Mouse (Mus musculus) erythroblast, embryonic 14.5 days (primary cell): ENCODE results near the gene Psmc3. TPM values are rescaled to one million over a fixed set of nuclear protein-coding genes. Genes with fewer than 3 reads are reported as not detected.

Experiments used
- H3K27me3 ChIP-seq: 2 replicates; pipeline ENCODE4 v1.6.1; 2012; ENCODE audit warnings: inconsistent platforms; ENCODE audit not compliant: control insufficient read depth
- H3K36me3 ChIP-seq: 2 replicates; pipeline ENCODE4 v1.6.1; 2012; ENCODE audit warnings: mild to moderate bottlenecking, inconsistent platforms; ENCODE audit not compliant: control insufficient read depth
- H3K4me1 ChIP-seq: 2 replicates; pipeline ENCODE4 v1.6.1; 2012; ENCODE audit warnings: inconsistent platforms; ENCODE audit not compliant: control insufficient read depth
- H3K4me3 ChIP-seq: replicated peaks from 2 replicates; pipeline ENCODE3; 2012; ENCODE audit warnings: moderate library complexity, mild to moderate bottlenecking, inconsistent platforms
- H3K9me3 ChIP-seq: 2 replicates; pipeline ENCODE4 v1.6.1; 2012; ENCODE audit warnings: low read length, inconsistent platforms, mixed read lengths; ENCODE audit not compliant: control insufficient read depth
- GATA1 ChIP-seq: IDR thresholded peaks from 2 replicates; pipeline ENCODE4 v1.6.1; 2012; ENCODE audit warnings: low read length, inconsistent platforms, mixed read lengths
- TAL1 ChIP-seq: IDR thresholded peaks from 3 replicates; pipeline ENCODE4 v1.6.1; 2012; ENCODE audit warnings: low read length, inconsistent platforms, mixed read lengths
- polyA plus RNA-seq: library from polyadenylated mRNA; stranded (reverse); fragments of >175 nt; gene quantifications from 2 replicates; pipeline ENCODE4 v1.2.3, GENCODE M21; 2012

Gene Psmc3
- polyA plus RNA-seq, 1 experiment = 22.2 TPM

DNA sequence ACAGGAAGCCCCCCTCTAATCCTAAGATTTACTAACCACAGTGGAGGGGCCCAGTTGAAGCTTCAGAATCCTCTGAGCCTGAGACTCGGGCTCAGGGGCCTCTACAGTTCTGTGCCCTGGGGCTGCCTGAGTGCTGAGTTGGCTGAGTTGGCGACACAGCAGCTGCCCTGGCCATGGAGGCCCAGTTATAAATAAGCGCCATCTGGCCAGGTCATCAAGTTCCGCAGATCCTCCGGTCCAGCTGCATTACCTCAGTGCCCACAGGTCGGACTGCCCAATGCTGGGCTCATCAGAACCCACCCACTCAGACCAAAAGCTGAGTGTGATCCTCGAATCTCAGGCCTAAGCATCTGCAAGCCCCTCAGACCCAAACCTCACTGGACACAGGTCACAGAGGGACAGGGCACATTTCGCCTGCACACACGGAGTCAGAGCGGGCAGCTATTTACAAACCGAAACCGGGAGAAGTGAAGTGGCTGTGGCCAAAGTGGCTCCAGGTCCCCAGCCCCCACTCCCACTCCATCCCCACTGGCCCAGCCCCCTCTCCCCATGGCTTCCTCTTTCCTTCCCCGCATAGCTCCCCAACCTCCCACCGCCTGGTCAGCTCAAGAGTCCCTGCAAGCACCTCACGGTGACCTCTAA, 30.5 kb downstream of the Psmc3 start:
- H3K9me3 ChIP-seq = no peaks in the 10 kb centered on the region
- peaks cover 18% of the 10 kb centered on the region for H3K4me1 ChIP-seq
- no peak for TF ChIP-seq TAL1
- H3K4me3 ChIP-seq = no peak overlapping the region
- no peaks in the 10 kb centered on the region for H3K36me3 ChIP-seq
- H3K27me3 ChIP-seq = peaks cover under 1% of the 10 kb centered on the region; the same call in 1 of the 2 replicates

DNA sequence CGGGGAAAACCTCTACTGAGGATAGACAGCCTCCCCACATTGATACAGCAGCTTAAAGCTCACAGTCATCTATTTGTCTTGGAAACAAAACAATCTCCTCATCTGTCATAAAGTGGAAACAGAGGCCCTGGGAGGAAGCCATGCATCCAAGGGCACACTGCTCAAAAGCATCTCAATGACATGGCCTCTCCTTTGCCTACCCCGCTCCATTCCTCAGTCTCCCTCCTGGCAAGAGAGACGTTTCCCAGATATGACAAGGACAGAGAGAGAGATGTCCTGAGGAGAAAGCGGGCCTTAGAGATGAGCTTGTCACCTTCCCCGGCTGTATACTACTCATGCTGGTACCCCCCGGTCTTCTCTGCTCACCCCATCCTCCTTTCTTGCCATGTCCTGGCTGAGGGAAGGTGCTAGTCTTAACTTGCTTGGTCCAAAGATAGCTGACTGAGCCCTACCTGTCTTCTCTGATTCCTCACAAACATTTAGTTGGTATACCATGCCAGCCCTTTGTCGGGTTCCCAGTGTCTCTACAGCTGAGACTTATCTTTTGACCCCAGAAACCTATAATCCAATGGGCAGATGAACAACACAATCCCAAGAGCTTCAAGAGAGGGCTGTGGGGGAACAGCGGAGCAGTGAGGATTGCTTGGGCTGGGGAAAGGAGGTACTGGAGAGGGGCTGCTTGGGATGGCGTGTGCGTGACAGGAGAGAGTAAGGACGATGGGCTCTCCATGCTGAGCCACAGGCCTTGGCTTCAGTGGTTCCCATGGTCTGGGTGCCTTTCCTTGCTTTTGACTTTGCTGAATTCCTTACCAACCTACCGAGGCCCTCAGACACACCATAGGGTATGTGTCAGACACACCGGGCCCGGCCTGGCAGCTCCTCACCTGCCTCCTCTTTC, 31.9 kb downstream of the Psmc3 start:
- no peaks in the 10 kb centered on the region for H3K9me3 ChIP-seq
- TF ChIP-seq GATA1 (no peak), TAL1 (no peak)
- no peak overlapping the region for H3K4me3 ChIP-seq
- H3K4me1 ChIP-seq = peaks cover 19% of the 10 kb centered on the region
- no peaks in the 10 kb centered on the region for H3K27me3 ChIP-seq
- H3K36me3 ChIP-seq = no peaks in the 10 kb centered on the region

DNA sequence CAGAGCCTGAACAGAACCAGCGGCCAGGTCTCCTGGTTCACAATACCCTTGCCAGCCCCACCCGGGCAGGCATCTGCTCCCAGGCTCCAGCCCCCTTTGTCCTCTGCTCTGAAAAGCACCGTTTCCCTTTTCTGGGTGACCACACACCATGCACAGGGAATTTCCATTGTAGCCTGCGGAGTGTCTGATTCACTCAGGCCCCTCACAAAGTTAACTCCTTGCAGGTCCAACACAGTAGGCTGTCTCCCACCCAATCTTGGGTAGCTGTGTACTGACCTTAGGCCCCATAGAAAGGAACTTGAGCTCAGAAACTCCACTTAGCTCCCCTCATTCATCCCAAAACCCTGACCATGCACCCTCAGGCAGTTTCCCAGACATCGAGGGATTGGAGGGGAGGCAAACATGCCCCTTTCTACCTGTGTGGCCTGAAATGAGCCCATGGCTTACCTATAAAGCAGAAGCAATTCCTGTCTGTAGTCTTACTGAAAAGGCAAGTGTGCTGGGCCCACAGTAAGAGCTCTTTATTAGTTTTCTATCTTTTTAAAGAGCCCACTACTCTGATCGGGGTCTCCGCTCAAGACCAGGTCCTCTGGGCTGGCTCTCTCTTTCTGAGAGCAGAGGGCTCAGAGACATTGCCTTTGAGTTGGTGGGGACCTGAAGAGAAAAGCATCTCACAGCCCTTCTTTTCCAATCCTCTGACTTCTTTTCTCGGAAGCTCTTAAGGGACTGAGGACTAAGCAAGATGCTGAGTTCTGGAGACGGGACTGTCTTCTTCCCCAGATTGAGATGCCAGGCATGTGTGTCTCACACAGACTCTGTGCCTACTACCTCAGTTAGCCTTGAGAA, 32.8 kb downstream of the Psmc3 start:
- H3K27me3 ChIP-seq = no peaks in the 10 kb centered on the region
- peaks cover 19% of the 10 kb centered on the region for H3K4me1 ChIP-seq
- TF ChIP-seq GATA1 = no peak
- TF ChIP-seq TAL1 = no peak
- no peaks in the 10 kb centered on the region for H3K36me3 ChIP-seq
- no peaks in the 10 kb centered on the region for H3K9me3 ChIP-seq
- no peak overlapping the region for H3K4me3 ChIP-seq

DNA sequence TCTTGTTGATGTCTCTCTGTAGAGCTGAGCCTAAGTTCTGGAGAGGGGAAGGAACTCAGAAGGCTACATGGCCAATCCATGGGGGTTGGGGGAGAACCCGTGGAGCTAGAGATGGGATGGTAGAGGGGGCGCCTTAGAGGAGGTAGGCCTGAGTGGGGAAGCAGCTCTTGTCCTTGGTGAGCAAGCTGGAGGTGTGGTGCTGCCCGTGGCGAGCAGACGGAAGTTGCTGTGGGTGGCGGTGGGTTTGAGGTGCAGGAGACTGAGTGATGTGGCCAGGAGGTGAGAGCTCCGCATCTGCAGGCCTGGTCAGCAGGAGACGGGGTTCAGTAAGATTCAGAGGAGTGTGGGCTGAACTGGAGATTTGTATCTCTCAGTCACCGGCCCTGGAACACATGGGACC, 33.6 kb downstream of the Psmc3 start:
- peaks cover 18% of the 10 kb centered on the region for H3K4me1 ChIP-seq
- no peaks in the 10 kb centered on the region for H3K9me3 ChIP-seq
- H3K4me3 ChIP-seq = no peak overlapping the region
- H3K36me3 ChIP-seq = no peaks in the 10 kb centered on the region
- no peak for TF ChIP-seq GATA1
- no peak for TF ChIP-seq TAL1
- H3K27me3 ChIP-seq = no peaks in the 10 kb centered on the region

DNA sequence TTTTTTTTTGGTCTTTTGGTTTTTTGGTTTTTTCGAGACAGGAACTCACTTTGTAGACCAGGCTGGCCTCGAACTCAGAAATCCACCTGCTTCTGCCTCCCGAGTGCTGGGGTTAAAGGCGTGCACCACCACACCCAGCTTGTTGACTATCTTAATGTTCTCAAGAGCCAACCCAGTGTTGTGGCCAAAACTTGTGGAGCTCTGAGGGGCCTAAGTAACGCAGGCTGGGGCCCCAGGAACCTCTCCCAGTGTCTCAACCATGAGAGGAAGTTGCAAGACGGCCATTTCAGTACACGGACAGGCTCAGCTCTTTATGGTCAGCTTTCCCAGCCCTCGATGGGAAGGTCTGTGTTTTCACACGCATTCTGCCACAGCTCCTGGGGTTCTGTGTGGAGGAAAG, 35.2 kb downstream of the Psmc3 start:
- H3K36me3 ChIP-seq = no peaks in the 10 kb centered on the region
- H3K9me3 ChIP-seq = no peaks in the 10 kb centered on the region
- H3K4me1 ChIP-seq = peaks cover 11% of the 10 kb centered on the region
- H3K27me3 ChIP-seq = no peaks in the 10 kb centered on the region
- TF ChIP-seq TAL1 = no peak
- no peak for TF ChIP-seq GATA1
- H3K4me3 ChIP-seq = no peak overlapping the region

DNA sequence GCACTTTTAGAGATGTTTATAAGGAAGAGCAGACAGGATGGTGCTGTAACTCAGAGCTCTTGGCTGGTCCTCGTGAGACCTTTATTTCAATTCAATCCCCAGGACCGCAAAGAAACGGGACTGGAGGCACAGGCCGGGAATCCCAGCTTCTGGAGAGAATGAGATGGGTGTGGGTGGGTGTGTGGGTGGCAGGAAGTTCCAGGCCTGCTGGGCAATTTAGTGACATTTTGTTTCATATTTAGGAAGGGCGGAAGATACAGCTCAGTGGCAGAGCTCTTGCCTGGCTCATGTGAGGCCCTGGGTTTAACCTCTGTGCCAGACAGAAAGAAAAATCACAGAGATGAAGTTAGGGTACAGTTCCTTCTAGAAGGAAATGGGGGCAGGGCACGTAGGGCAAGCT, 36.4 kb downstream of the Psmc3 start:
- Histone ChIP-seq H3K9me3 (no peaks in the 10 kb centered on the region), H3K27me3 (no peaks in the 10 kb centered on the region), H3K4me1 (peaks cover 11% of the 10 kb centered on the region), H3K4me3 (no peak overlapping the region), H3K36me3 (no peaks in the 10 kb centered on the region)
- TF ChIP-seq GATA1 (no peak), TAL1 (no peak)

DNA sequence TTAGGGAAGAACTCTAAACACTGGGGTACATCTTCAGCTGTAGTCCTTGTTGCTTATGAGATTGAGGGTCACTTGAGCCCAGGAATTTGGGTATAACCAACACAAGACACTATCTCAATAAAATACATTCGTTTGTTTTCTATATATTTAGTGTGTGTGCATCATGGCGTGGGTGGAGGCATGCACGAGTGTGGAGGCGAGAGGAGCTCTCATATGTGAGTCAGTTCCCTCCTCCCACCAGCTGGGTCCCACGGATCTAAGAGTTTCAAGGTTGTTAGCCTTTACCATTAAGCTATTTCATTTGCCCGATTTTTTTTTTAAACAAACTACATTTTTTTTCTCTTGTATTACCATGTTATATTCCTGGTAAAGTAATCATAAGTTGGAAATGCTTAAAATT, 37.0 kb downstream of the Psmc3 start:
- TF ChIP-seq GATA1 = no peak
- TF ChIP-seq TAL1 = no peak
- H3K9me3 ChIP-seq = no peaks in the 10 kb centered on the region
- peaks cover 11% of the 10 kb centered on the region for H3K4me1 ChIP-seq
- no peaks in the 10 kb centered on the region for H3K36me3 ChIP-seq
- H3K4me3 ChIP-seq = no peak overlapping the region
- no peaks in the 10 kb centered on the region; the same call in 1 of the 2 replicates for H3K27me3 ChIP-seq

DNA sequence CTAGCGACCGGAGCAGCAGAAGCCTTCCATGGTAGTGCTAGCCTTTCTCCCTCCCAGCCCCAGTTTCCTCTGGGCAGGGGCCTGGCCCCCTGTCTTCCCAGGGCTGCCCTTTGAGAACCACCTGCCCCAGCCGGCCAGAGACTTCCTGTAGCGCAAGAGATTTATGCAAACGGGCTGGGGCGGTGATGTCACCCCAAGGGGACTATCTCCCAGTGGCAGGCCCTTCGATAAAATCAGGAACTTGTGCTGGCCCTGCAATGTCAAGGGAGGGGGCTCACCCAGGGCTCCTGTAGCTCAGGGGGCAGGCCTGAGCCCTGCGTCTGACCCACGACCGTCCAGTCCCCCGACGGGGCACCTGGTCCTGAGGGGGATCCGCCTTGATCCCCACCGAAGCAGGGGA, 42.7 kb downstream of the Psmc3 start:
- peaks cover 29% of the 10 kb centered on the region for H3K4me1 ChIP-seq
- no peaks in the 10 kb centered on the region for H3K9me3 ChIP-seq
- peak overlapping the region; percentile 19 for H3K4me3 ChIP-seq
- H3K27me3 ChIP-seq = peaks cover 8% of the 10 kb centered on the region
- TF ChIP-seq GATA1 = no peak
- no peak for TF ChIP-seq TAL1
- no peaks in the 10 kb centered on the region for H3K36me3 ChIP-seq

DNA sequence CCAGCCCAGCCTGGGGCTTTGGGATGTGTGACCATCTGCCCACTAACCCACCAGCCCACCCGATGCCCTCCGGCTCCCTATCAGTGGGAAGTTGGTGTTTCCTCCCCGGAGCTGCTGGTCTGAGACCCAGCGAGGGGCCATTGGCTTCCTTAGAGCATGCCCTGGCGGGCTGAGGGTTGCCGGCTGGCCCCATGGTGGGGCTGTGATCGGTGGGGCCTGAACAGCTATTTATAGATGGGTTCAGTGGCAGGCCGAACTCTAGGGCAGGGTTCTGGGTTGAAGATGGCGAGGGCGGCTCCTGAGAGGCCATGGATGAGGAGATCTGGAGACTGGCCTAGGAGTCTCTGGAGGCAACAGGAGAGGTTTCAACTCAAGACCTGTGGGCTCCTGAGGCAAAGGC, 43.2 kb downstream of the Psmc3 start:
- H3K4me3 ChIP-seq = peak overlapping the region; percentile 19

More for the DNA sequence above, 43.2 kb downstream of the Psmc3 start:
- H3K36me3 ChIP-seq = no peaks in the 10 kb centered on the region
- TF ChIP-seq GATA1 (no peak), TAL1 (no peak)
- no peaks in the 10 kb centered on the region for H3K9me3 ChIP-seq
- H3K4me1 ChIP-seq = peaks cover 31% of the 10 kb centered on the region
- H3K27me3 ChIP-seq = peaks cover 8% of the 10 kb centered on the region
